Mouse (Mus musculus): Measurements from ENCODE around the gene Lce1i.
"Not testable (repeated sequence)": the region's sequence is repeated elsewhere in the genome, so short reads cannot be mapped to it uniquely, and the experiment has no call there.

Gene Lce1i

GRCm38 (mm10) chr3:92778799-92779198, at the start of gene Lce1i:
TSS of gene Lce1i (minus strand) at chr3:92778899.
- no peak for DNase-seq

DNA sequence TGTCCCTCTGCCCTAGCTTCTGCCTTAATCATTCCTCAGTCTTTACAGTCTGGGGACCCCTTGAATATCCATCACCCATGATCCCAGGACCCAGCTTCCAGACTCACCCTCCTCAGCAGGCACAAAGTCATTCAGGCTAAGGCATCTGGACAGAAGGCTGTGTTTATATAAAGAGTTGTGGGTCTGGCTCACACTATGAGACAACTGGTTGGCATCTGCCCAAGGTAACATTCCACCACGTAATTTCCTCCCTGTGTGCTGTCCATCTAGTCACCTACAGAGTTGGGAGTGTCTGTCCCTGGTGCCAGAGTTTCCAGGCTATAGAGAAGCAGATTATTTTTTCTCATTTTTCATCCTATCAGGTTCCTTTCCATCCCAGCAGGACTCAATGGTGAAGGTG, 48.4 kb upstream of the Lce1i start, which contains the start of gene Kprp:
TSS of gene Kprp (minus strand) at position 140 of the 400 bp plus-strand sequence.
- DNase-seq, result no peak

DNA sequence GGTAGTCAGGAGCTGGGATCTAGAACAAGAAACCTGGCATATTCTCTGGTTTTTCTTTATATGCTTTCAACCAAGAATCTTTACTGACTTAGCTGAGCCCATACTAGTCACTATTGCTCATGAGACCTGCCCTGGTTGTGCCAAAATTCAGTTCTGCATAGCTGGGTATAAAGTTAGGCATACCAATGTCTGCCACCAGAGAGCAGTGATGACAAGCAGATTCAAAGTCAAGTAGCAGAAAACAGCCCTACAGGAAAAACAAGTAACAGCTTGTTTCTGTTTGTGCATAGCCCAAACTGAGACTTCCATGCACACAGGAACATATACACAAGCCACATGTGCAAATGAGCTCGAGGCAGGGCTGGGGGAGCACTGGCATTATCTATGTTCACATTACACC, 47.1 kb upstream of the Lce1i start:
- DNase-seq, result no peak

- DNase-seq, result not testable (repeated sequence)
Observed at GRCm38 (mm10) chr3:92816036-92816435, 37.3 kb upstream of the Lce1i start.

GRCm38 (mm10) chr3:92815581-92815980, 36.9 kb upstream of the Lce1i start:
- DNase-seq, result no peak

GRCm38 (mm10) chr3:92807791-92808190, 29.1 kb upstream of the Lce1i start, which contains the start of gene Lce1k:
TSS of gene Lce1k (minus strand) at chr3:92807891.
- no peak for DNase-seq

DNA sequence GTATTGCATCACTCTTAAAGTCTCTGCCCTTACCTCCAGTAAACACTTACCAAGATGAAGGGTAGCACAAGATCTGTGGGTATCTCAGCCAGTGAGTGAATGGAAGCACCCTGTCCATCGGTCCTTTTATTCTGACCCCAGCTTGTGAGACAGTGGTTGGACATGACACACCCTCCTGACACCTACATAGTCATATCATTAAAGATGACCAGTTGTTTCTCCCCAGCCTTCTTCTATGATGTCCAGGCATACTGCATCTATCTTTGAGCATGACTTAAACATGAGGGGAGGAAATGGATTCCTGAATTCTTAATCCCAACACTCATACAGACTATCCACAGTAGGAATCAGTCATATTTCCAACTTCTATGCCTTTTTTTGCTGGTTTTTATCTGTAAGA, 11.7 kb upstream of the Lce1i start, which contains the start of gene Lce1j:
TSS of gene Lce1j (minus strand) at position 101 of the 400 bp plus-strand sequence.
- no peak for DNase-seq

- DNase-seq, result no peak
Observed at GRCm38 (mm10) chr3:92771573-92771972, 7.1 kb downstream of the Lce1i start.

- no peak for DNase-seq
Observed at GRCm38 (mm10) chr3:92764965-92765364, 13.7 kb downstream of the Lce1i start, which contains the start of gene Lce1h. TSS of gene Lce1h (minus strand) at chr3:92765065.

GRCm38 (mm10) chr3:92753197-92753596, 25.5 kb downstream of the Lce1i start:
- DNase-seq, result no peak

- DNase-seq, result no peak
Observed at GRCm38 (mm10) chr3:92752238-92752637, 26.5 kb downstream of the Lce1i start, which contains the start of gene Lce1g. TSS of gene Lce1g (minus strand) at chr3:92752338.

DNA sequence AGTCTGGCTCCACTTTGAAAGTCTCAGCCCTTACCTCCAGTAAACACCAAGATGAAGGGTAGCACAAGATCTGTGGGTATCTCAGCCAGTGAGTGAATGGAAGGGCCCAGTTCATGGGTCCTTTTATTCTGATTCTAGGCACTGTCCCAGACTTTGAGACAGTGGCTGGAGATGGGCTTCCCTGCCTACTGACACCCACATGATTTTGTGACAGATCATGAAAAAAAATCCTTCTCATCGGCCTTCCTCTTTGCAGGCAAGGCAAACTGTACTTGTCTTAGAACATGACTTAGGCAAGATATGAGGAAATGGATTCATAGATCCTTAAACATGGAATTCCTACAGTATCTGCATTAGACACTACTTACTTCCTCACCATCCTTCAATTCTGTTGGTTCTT, 39.7 kb downstream of the Lce1i start, which contains the start of gene Gm38119:
TSS of gene Gm38119 (minus strand) at position 101 of the 400 bp plus-strand sequence.
- no peak for DNase-seq
